Mouse (Mus musculus): ENCODE results near the gene Slc43a1. TPM values are rescaled to one million over a fixed set of nuclear protein-coding genes. Genes with fewer than 3 reads are reported as not detected.

Slc43a1 gene
- total RNA-seq, 2 experiments from 2014 or later, result 5.6 to 7.8 TPM

DNA sequence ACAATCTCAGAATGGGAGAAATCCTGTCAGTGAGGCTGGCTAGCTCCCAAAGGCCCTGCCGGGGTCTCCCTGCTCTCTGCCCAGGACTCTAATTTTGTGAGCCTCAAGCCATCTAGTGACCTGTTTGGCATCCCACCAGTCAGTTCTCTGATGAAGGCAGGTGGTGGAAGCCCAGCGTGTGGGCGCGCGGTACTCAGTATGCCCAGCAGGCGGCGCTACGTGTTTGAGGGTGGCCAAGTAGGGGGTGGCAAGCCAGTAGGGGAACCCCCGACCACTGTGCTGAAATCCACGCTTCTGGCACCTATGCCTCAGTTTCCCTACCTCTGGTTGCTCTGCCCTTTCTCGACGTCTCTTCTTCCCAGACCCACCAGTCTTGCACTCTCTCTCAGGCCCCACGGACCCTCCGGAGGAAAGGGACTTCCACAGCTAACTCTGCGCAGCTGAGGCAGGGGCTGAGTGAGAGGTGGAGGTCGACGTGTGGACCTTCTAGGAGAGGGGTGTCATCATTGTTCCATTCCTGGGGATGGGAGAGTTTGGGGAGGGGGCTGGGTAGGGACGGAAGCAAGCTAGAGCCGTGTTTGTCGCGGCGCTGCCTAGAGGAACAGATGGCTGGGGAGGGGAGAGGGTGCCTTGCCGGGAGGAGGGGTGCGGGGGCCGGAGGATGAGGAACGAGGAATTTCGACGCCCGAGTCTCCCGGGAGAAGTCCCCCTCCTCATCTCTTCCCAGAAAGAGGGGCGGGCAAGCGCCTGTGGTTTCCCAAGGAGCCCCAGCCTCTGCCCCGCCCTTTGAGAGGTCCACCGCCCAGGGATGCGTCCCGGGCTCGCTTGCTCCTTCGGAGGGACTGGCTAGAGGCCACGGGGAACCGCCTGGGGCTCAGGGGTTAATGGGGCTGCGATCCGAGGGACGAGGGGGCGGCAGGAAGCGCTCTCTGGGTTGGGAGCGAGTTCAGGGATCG is 27.2 kb downstream of the Slc43a1 start:
- peak in 1 of 2 experiments; percentile 59 for DNase-seq (ENCODE audit: low spot score in 2 of 2)

- peak in 1 of 2 experiments; percentile 63 for DNase-seq (ENCODE audit: low spot score in 2 of 2)
Measured at GRCm38 (mm10) chr2:84868521-84868943, 29.9 kb downstream of the Slc43a1 start.

- no peak for DNase-seq (ENCODE audit: low spot score in 2 of 2)
Measured at GRCm38 (mm10) chr2:84868977-84869376, 30.3 kb downstream of the Slc43a1 start.

- DNase-seq (ENCODE audit: low spot score in 2 of 2), result no peak
Measured at GRCm38 (mm10) chr2:84870623-84871160, 32.0 kb downstream of the Slc43a1 start.

- peak in 1 of 2 experiments; percentile 51 for DNase-seq (ENCODE audit: low spot score in 2 of 2)
Measured at GRCm38 (mm10) chr2:84872105-84872716, 33.6 kb downstream of the Slc43a1 start.

- no peak for DNase-seq (ENCODE audit: low spot score in 2 of 2)
Measured at GRCm38 (mm10) chr2:84875842-84876241, 37.2 kb downstream of the Slc43a1 start.

- DNase-seq (ENCODE audit: low spot score in 2 of 2), result no peak
Measured at GRCm38 (mm10) chr2:84880590-84880989, 41.9 kb downstream of the Slc43a1 start.

DNA sequence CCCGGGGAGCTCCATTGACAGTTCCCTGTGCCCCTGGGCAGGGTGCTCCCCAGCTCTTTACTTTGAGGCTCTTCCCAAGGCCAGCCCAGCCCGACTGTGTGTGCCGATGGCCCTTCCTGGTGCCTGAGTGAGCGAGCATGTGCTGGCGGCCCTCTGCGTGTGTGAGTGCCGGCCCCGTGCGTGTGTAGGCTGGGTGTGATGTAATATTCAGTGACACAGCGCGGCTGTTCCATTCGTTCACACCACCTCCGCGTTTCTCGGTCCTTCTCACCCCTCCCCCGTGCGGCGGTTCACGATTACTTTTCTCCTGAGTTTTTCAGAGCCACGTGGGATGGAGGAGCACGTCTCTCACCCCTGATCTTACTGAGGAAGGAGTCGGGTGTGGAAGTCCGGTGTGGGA is 44.0 kb downstream of the Slc43a1 start:
- no peak for DNase-seq (ENCODE audit: low spot score in 2 of 2)

DNA sequence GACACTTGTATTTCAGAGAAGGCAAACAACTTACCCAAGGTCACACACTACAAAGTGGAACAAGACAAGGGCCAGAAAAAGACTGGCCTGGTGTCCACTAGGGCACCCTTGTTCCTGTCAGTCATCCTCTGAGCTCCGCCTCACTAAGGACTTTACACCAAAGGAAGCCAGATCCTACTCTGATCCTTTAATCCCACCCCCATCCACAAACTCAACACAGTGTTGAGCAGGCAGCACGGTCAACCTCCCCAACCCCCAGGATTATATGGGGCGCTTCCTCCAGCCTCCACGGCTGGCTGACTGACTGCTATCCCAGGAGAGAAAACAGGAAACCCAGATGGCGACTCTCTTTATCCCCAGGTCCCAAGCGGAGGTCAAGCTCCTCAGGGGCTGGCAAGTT is 44.4 kb downstream of the Slc43a1 start:
- DNase-seq (ENCODE audit: low spot score in 2 of 2), result no peak

DNA sequence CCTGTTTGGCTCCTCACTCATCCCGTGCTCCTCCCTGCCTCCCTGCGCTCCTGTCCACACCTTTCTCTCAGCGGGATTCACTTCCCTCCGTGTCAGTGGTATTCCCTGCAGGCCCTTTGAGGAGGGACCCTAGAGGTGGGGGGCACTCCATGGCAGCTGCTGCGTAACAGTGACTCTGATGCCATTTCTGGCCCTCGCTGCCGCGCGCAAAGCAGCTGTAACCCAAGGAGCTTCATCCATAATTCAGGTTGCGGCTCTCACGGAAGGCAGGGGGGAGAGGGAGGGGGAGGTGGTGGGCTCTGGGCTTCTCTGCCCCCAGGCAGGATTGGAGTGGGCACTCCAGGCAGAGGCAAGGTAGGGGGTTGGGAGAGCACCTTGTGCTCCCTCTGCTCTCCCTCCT is 44.9 kb downstream of the Slc43a1 start:
- no peak for DNase-seq (ENCODE audit: low spot score in 2 of 2)

GRCm38 (mm10) chr2:84883942-84884341 is 45.3 kb downstream of the Slc43a1 start:
- no peak for DNase-seq (ENCODE audit: low spot score in 2 of 2)

- no peak for DNase-seq (ENCODE audit: low spot score in 2 of 2)
Measured at GRCm38 (mm10) chr2:84884611-84885010, 46.0 kb downstream of the Slc43a1 start.

GRCm38 (mm10) chr2:84885084-84886055 is 46.7 kb downstream of the Slc43a1 start:
- no peak for DNase-seq (ENCODE audit: low spot score in 2 of 2)

- peak in 1 of 2 experiments; percentile 15 for DNase-seq (ENCODE audit: low spot score in 2 of 2)
Measured at GRCm38 (mm10) chr2:84886234-84886731, 47.6 kb downstream of the Slc43a1 start, which contains the start of gene Rtn4rl2. Gene Rtn4rl2, minus strand, starts transcription at chr2:84886710.

DNA sequence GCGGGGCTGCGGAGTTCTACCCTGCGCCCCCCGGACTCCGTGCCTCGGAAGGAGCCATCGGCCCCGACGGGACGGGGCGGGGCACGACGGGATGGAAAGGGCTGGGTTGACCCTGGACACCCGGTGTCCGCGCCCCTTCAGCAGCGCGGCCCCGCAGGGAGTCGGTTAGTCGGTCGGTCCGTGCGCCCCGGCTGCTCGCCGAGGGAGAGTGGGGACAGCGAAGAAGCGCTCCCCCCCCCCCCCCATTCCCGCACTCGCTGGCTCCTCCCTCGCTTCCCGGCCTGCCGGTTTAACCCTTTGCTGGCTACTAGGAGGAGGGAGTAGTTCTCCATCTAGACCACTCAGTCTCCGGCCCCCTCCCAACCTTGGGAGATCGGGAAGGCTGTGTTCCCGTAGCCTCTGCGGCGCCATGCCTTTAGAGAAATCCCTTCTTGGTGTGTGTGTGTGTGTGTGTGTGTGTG is 48.2 kb downstream of the Slc43a1 start:
- DNase-seq (ENCODE audit: low spot score in 2 of 2), result peak in 1 of 2 experiments; percentile 21

- no peak for DNase-seq (ENCODE audit: low spot score in 2 of 2)
Measured at GRCm38 (mm10) chr2:84887411-84888271, 49.0 kb downstream of the Slc43a1 start.

GRCm38 (mm10) chr2:84888657-84889315 is 50.1 kb downstream of the Slc43a1 start:
- peak in 1 of 2 experiments; percentile 51 for DNase-seq (ENCODE audit: low spot score in 2 of 2)

DNA sequence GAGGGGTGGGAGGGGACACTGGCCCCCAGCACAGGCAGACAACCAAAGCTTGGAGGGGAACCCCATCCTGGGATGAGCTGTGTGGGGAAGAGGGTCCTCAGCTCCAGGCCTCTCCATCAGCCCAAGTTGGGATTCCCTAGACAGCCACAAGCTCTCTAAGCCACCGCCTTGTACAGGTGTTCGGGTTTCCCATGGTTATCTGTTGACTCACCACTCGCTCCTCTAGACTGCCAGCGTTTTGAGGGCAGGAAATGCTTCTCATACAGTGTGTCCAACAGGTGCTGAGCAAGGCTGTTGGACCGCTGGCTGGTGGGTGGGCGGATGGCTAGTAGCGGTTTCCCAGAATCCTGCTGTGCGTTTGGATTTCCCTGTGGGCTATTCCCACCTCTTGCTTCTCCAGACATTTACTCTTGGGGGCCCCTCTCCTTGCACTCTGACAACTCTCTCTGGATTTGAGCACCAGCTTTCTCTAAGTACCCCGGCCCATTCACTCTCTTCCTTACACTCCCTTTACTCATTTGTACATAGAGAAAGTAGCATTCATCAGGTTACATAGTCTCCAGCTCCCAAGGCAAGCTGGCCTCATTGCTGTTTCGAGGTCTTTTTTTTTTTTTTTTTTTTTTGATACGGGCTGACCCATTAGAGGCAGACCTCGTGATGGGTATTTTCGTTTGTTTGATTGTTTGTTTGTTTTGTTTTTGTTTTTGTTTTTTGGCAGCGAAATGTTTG is 50.8 kb downstream of the Slc43a1 start:
- no peak for DNase-seq (ENCODE audit: low spot score in 2 of 2)
